Mouse (Mus musculus): ENCODE measurements around the gene Prrg2. TPM values are rescaled to one million over a fixed set of nuclear protein-coding genes. Genes with fewer than 3 reads are reported as not detected.
A peak's percentile ranks its signal among the peaks of the same experiment; 100 is the strongest.

The Prrg2 gene
- polyA plus RNA-seq, 1 experiment from 2014 or later: 10.5 TPM

DNA sequence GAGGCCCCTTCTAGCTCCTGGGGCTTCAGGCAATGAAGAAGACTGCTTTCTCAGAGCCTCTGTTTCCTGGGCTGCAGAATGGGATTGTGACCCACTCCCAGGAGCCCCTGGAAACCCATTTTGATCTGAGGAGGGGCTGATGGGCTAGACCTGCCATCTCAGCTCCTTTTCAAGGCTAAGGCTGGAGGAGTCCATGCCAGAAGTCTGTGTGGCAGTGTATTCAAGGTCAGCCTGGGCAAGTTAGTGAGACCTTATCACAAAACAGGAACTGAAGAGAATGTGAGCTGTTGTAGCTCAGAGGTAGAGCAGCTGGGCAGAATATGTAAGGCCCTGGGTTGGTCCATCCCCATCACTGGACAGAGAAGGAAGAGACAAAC is 5.5 kb downstream of the Prrg2 start:
- ATAC-seq (ENCODE audit: low read depth): no peak
- Histone ChIP-seq H3K9ac (ENCODE audit: low read depth, low read length) (no peak overlapping the region), H3K27ac (ENCODE audit: low read length) (no peak overlapping the region), H3K27me3 (ENCODE audit: control insufficient read depth, insufficient read depth, low read depth, low read length) (no peaks in the 10 kb centered on the region), H3K4me3 (ENCODE audit: low read depth, low read length) (no peak overlapping the region), H3K4me1 (ENCODE audit: control insufficient read depth, low read depth, low read length) (peaks cover 32% of the 10 kb centered on the region), H3K9me3 (replicated peaks; ENCODE audit: control insufficient read depth, low read length) (no peaks in the 10 kb centered on the region), H3K4me2 (ENCODE audit: low read depth, low read length) (no peak overlapping the region), H3K36me3 (ENCODE audit: control insufficient read depth, insufficient read depth) (no peaks in the 10 kb centered on the region)

DNA sequence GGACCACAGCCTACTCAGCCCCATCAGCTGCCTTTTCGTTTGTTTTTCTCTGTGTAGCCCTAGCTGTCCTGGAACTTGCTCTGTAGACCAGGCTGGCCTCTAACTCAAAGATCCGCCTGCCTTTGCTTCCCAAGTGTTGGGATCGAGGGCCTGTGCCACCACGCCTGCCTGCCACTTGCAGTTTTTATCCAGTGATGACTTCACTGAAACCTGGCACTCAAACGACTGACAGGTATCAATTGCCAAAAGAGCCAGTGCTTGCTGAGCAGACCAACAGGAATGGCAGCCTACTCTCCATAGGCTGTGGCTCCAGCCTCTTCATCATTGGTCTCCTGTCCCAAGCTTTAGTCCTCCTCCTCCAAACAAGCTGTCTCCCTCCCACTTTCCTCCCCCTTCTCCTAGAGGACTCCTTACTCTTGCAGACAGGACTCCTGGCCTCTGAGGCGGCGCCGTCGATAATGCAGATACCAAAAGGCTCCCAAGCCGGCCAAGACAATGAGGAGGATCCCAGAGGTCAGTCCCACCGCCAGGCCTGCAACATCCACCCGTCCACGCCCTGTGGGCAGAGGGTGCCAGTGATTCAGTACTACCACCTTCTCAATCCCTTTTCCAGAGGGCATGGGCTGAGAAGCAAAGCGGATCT is 6.0 kb downstream of the Prrg2 start:
- 71% methylated on average over 14 of the region's 14 CpGs for WGBS (ENCODE audit: insufficient replicate concordance)
- H3K9ac ChIP-seq (ENCODE audit: low read depth, low read length): no peak overlapping the region
- no peak overlapping the region for H3K4me2 ChIP-seq (ENCODE audit: low read depth, low read length)
- no peak overlapping the region for H3K27ac ChIP-seq (ENCODE audit: low read length)
- no peak overlapping the region for H3K4me3 ChIP-seq (ENCODE audit: low read depth, low read length)
- no peak for ATAC-seq (ENCODE audit: low read depth)
- no peaks in the 10 kb centered on the region for H3K9me3 ChIP-seq (replicated peaks; ENCODE audit: control insufficient read depth, low read length)
- H3K27me3 ChIP-seq (ENCODE audit: control insufficient read depth, insufficient read depth, low read depth, low read length): no peaks in the 10 kb centered on the region
- H3K4me1 ChIP-seq (ENCODE audit: control insufficient read depth, low read depth, low read length): peaks cover 37% of the 10 kb centered on the region
- no peaks in the 10 kb centered on the region for H3K36me3 ChIP-seq (ENCODE audit: control insufficient read depth, insufficient read depth)

DNA sequence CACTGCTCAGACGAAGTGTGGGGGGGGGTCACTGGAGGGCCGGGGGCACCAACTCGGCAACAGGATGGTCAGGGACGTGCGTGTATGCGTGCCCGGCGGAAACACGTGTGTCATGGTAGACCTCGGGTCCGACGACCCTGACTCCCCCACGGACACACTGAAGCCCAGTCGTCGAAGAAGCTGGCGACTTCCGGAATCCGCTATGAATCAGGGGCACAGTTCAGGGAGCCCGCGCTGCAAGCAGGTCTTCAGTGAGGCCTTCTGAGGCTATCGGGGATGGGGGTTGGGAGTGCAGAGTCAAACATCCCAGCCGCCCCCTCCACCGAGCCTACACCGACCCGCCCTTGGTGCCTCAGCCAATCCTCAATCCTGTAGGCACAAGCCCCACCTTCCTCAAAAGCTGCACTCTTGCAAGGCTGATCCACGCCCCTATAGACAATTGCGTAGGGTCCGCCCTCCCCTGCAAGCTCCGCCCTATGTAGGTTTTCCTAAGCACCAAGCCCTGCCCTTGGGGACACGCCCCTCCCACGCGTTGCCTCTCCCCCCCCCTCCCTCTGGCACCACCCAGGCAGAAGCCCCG is 8.5 kb downstream of the Prrg2 start:
- under 1% methylated on average over 33 of the region's 33 CpGs for WGBS (ENCODE audit: insufficient replicate concordance)
- Histone ChIP-seq H3K27me3 (ENCODE audit: control insufficient read depth, insufficient read depth, low read depth, low read length) (no peaks in the 10 kb centered on the region), H3K4me1 (ENCODE audit: control insufficient read depth, low read depth, low read length) (peaks cover 35% of the 10 kb centered on the region), H3K4me2 (ENCODE audit: low read depth, low read length) (peak overlapping the region; percentile 99), H3K9ac (ENCODE audit: low read depth, low read length) (peak overlapping the region; percentile 77), H3K27ac (ENCODE audit: low read length) (peak overlapping the region; percentile 95), H3K4me3 (ENCODE audit: low read depth, low read length) (peak overlapping the region; percentile 78), H3K36me3 (ENCODE audit: control insufficient read depth, insufficient read depth) (peaks cover 4% of the 10 kb centered on the region), H3K9me3 (replicated peaks; ENCODE audit: control insufficient read depth, low read length) (no peaks in the 10 kb centered on the region)
- peak; percentile 94 for ATAC-seq (ENCODE audit: low read depth)

DNA sequence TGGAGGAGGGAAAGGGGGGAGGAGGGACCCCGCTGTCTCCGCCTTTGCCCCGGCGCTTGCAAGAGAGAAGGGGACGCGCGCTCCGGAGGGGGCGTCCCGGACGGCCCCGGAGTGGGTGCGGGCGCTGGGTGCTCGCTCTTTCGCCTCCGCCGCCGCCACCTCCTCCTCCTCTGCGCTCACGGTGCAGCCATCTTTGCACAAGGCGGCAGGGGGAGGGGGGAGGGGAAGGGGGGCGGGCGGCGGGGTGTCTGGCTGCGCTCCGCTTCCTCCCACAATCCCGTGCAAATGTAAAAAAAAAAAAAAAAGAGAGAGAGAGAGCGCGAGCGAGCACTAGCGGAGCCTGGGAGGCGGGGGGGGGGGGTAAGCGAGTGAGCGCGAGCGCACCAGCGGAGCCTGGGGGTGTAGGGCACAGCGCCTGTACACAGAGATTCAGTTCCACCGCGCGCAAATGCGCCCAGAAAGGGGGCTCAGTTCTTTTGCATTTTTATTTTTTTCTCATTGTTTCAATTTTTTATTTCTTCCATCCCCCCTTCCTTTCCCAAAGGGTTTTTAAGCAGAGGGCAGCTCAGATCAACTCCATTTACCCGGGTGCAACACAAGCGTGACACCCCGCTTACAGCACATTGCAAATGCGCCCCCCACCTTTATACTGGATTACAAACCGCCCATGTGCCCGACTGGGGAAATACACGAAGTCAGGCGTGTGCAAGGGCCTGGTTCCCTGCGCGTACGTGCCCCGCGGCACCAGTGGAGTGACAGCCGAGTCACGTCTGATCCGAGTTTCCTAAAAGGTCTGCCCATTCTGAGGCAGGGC is 9.2 kb downstream of the Prrg2 start:
- ATAC-seq (ENCODE audit: low read depth): peak; percentile 41
- peaks cover 5% of the 10 kb centered on the region for H3K36me3 ChIP-seq (ENCODE audit: control insufficient read depth, insufficient read depth)
- no peaks in the 10 kb centered on the region for H3K27me3 ChIP-seq (ENCODE audit: control insufficient read depth, insufficient read depth, low read depth, low read length)
- peak overlapping the region; percentile 99 for H3K4me2 ChIP-seq (ENCODE audit: low read depth, low read length)
- no peaks in the 10 kb centered on the region for H3K9me3 ChIP-seq (replicated peaks; ENCODE audit: control insufficient read depth, low read length)
- peaks cover 35% of the 10 kb centered on the region for H3K4me1 ChIP-seq (ENCODE audit: control insufficient read depth, low read depth, low read length)
- under 1% methylated on average over 40 of the region's 59 CpGs for WGBS (ENCODE audit: insufficient replicate concordance)
- H3K4me3 ChIP-seq (ENCODE audit: low read depth, low read length): peak overlapping the region; percentile 78
- H3K27ac ChIP-seq (ENCODE audit: low read length): peak overlapping the region; percentile 95
- H3K9ac ChIP-seq (ENCODE audit: low read depth, low read length): peak overlapping the region; percentile 77

DNA sequence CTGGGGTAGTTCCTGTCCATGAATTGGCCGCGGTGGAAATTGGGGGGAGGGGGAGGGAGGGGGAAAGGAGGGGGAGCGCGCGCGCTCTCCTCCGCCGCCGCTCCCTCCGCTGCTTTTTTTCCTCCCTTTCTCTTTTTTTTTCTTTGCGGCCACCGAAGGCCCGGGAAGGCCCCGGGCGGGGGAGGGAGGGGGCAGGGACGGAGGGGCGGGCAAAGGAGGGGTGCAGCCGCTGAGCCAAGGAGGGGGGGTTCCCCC is 9.7 kb downstream of the Prrg2 start, which contains the start of gene Prr12:
Prr12 (minus strand) TSS at position 20 of the 255 bp plus-strand sequence.
- Histone ChIP-seq H3K36me3 (ENCODE audit: control insufficient read depth, insufficient read depth) (peaks cover 8% of the 10 kb centered on the region), H3K27me3 (ENCODE audit: control insufficient read depth, insufficient read depth, low read depth, low read length) (no peaks in the 10 kb centered on the region), H3K4me1 (ENCODE audit: control insufficient read depth, low read depth, low read length) (peaks cover 35% of the 10 kb centered on the region), H3K4me2 (ENCODE audit: low read depth, low read length) (peak within 1 kb of the TSS; percentile 99), H3K9me3 (replicated peaks; ENCODE audit: control insufficient read depth, low read length) (no peaks in the 10 kb centered on the region), H3K4me3 (ENCODE audit: low read depth, low read length) (peak within 1 kb of the TSS; percentile 78), H3K27ac (ENCODE audit: low read length) (peak within 1 kb of the TSS; percentile 95), H3K9ac (ENCODE audit: low read depth, low read length) (peak within 1 kb of the TSS; percentile 77)
- peak; percentile 17 for ATAC-seq (ENCODE audit: low read depth)
- 0% methylated on average over 11 of the region's 18 CpGs for WGBS (ENCODE audit: insufficient replicate concordance)

DNA sequence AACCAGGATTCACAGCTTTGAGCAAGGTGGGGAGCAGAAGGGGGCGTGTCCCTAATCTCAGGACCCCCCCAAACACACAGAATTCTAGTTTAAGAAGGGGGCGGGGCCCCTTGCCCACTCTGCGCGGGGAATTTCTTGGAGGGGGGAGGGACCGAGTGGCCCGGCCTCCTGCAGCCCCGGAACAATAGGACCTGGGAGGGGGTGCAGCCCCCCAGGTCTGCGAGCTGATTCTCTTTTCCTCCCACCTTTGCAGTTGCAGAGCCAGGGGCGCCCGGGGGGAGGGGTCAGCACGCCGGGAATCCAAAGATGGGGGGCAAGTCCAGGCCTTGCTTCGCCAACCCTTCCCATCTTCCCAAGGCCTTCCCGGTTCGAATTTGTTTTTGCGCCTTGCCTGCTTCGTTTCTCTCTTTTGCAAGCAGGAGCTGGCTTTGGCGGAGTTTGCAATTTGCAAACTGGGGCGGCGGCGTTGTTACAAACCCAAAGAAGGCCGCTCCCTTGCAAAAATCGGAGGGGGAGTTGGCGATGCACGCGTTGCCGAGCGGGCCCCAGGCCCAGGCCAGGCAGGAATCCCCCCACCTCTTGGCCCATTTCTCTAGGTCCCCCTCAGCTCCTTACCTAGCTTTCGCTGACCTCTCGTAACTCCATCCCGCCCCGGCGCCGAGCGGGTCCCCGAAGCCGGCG is 10.2 kb downstream of the Prrg2 start:
- no peaks in the 10 kb centered on the region for H3K9me3 ChIP-seq (replicated peaks; ENCODE audit: control insufficient read depth, low read length)
- peaks cover 8% of the 10 kb centered on the region for H3K36me3 ChIP-seq (ENCODE audit: control insufficient read depth, insufficient read depth)
- WGBS (ENCODE audit: insufficient replicate concordance): 0% methylated on average over 37 of the region's 38 CpGs
- no peak for ATAC-seq (ENCODE audit: low read depth)
- H3K9ac ChIP-seq (ENCODE audit: low read depth, low read length): peak overlapping the region; percentile 77
- peak overlapping the region; percentile 99 for H3K4me2 ChIP-seq (ENCODE audit: low read depth, low read length)
- peaks cover 35% of the 10 kb centered on the region for H3K4me1 ChIP-seq (ENCODE audit: control insufficient read depth, low read depth, low read length)
- H3K27me3 ChIP-seq (ENCODE audit: control insufficient read depth, insufficient read depth, low read depth, low read length): no peaks in the 10 kb centered on the region
- peak overlapping the region; percentile 78 for H3K4me3 ChIP-seq (ENCODE audit: low read depth, low read length)
- H3K27ac ChIP-seq (ENCODE audit: low read length): peak overlapping the region; percentile 95

DNA sequence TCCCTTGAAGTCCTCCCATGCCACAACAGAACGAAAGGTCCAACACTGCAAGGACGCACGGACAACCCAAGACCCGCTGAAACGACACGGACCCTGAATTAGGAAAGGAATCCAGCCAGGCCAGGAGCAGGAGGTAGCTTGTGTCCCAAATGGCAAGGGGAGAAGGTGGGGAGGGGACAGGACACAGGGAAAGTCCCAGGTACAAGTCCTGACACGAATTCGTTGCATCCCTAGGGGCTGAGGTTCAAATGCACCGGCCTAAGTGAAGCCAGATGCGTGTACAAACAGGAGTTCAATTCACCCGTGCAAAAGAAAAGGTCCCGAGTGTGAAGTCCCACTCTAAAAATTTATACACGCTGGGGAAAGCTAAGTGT is 10.9 kb downstream of the Prrg2 start:
- 16% methylated on average over 13 of the region's 13 CpGs for WGBS (ENCODE audit: insufficient replicate concordance)
- Histone ChIP-seq H3K9ac (ENCODE audit: low read depth, low read length) (no peak overlapping the region), H3K27ac (ENCODE audit: low read length) (peak overlapping the region; percentile 3; the same call in 1 of the 2 replicates)

DNA sequence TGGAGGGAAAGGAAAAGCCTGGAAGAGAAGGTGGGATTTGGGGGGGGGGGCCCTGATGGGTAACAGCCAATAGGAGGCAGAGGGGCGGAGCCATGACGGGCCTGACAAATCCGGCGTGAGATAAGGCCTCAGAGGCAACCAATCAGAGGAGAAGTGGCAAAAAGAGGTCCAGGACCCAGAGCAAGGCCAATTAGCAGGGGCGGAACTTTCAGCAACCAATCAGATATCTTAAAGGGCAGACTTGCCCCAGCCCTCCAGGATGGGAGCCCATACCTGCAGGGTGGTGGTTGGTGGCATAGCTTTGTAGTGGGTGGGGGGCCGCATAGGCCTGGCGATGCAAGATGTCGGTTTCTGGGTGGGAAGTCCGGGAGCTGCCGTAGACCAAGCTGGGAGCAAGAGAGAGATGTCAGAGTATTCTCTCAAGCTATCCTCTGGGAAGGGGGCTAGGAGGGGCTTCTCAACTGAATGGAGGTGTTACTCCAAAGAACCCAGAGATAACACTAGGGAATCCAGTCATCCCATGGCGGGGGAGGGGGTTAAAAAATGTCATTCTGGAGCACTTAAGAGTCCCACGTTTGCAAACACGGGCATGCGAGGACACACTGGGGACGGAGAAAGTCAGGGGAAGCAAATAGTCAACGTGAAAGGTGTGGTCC is 11.4 kb downstream of the Prrg2 start:
- WGBS (ENCODE audit: insufficient replicate concordance): 21% methylated on average over 16 of the region's 16 CpGs

More for the DNA sequence above, 10.9 kb downstream of the Prrg2 start:
- H3K27me3 ChIP-seq (ENCODE audit: control insufficient read depth, insufficient read depth, low read depth, low read length): no peaks in the 10 kb centered on the region
- H3K9me3 ChIP-seq (replicated peaks; ENCODE audit: control insufficient read depth, low read length): no peaks in the 10 kb centered on the region
- peak overlapping the region; percentile 78 for H3K4me3 ChIP-seq (ENCODE audit: low read depth, low read length)
- H3K4me1 ChIP-seq (ENCODE audit: control insufficient read depth, low read depth, low read length): peaks cover 35% of the 10 kb centered on the region
- no peak for ATAC-seq (ENCODE audit: low read depth)
- peaks cover 8% of the 10 kb centered on the region for H3K36me3 ChIP-seq (ENCODE audit: control insufficient read depth, insufficient read depth)
- peak overlapping the region; percentile 99 for H3K4me2 ChIP-seq (ENCODE audit: low read depth, low read length)

More for the DNA sequence above, 11.4 kb downstream of the Prrg2 start:
- H3K27ac ChIP-seq (ENCODE audit: low read length): peak overlapping the region; percentile 3; the same call in 1 of the 2 replicates
- H3K36me3 ChIP-seq (ENCODE audit: control insufficient read depth, insufficient read depth): peaks cover 8% of the 10 kb centered on the region
- peaks cover 35% of the 10 kb centered on the region for H3K4me1 ChIP-seq (ENCODE audit: control insufficient read depth, low read depth, low read length)
- H3K9ac ChIP-seq (ENCODE audit: low read depth, low read length): no peak overlapping the region
- H3K4me2 ChIP-seq (ENCODE audit: low read depth, low read length): peak overlapping the region; percentile 99
- no peaks in the 10 kb centered on the region for H3K9me3 ChIP-seq (replicated peaks; ENCODE audit: control insufficient read depth, low read length)
- peak overlapping the region; percentile 78 for H3K4me3 ChIP-seq (ENCODE audit: low read depth, low read length)
- no peak for ATAC-seq (ENCODE audit: low read depth)
- H3K27me3 ChIP-seq (ENCODE audit: control insufficient read depth, insufficient read depth, low read depth, low read length): no peaks in the 10 kb centered on the region
